Mouse (Mus musculus): ENCODE measurements at regions not wholly inside any gene's neighbourhood (a gene's known extent, or its start where the extent isn't known, plus 50 kb on each side); places are given as distances from the start of the nearest gene placed in this dataset.

DNA sequence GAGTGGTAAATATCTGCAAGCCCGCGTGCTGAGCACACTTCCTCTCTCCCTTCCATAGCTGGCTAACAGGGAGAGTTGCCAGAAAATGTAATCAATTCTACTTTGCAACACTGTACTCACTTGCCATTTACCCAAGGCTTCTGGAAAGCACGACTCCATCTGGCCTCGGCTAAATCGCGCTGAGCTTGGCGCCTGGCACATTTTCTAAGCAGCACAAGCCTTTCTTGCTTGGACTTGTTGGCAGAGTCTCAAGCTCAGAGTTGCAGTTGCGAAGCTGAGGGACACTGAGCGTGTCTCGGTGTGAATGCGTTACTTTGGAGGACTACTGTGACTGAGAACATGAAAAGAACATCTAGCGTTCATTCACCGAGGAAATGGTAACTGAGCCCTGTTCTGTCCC lies 164.9 kb upstream of the Lmcd1 start:
- DNase-seq (ENCODE audit: low spot score in 2 of 2): no peak

DNA sequence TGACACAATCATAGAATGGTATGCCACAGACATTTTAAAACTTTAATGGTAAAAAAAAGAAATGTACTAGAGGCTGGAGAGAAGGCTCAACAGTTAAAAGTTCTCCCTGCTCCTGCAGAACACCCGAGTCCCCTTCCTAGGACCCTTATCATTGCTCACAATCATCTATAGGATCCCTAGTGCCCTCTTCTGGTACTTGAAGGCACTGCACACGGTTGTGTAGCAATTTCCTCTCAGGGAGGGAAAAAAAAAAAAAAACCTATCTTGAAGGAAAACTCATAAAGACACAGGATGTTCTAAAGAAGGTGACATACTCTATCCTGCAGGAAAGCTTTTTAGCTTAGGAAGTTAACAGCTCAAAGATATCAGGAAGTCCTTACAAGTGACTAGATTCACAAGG lies 154.4 kb upstream of the Lmcd1 start:
- DNase-seq (ENCODE audit: low spot score in 2 of 2): no peak

DNA sequence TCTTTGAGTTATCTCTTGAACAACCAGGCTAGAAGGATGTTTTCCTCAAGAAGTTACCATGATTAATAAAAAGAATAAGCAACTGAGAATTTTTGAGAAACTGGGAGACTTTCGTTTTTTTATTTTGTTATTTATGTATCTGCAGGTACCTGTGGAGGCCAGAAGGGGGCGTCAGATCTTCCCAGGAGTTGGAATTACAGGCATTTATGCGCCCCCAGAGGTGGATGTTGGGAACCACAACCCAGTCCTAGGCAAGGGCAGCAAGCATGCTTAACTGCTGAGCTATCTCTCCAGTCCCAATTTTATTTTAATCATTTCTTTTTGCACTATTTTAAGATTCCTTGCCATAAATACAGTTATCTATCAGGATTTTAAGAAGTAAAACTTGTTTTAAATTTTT lies 140.0 kb upstream of the Lmcd1 start:
- DNase-seq (ENCODE audit: low spot score in 2 of 2): no peak

DNA sequence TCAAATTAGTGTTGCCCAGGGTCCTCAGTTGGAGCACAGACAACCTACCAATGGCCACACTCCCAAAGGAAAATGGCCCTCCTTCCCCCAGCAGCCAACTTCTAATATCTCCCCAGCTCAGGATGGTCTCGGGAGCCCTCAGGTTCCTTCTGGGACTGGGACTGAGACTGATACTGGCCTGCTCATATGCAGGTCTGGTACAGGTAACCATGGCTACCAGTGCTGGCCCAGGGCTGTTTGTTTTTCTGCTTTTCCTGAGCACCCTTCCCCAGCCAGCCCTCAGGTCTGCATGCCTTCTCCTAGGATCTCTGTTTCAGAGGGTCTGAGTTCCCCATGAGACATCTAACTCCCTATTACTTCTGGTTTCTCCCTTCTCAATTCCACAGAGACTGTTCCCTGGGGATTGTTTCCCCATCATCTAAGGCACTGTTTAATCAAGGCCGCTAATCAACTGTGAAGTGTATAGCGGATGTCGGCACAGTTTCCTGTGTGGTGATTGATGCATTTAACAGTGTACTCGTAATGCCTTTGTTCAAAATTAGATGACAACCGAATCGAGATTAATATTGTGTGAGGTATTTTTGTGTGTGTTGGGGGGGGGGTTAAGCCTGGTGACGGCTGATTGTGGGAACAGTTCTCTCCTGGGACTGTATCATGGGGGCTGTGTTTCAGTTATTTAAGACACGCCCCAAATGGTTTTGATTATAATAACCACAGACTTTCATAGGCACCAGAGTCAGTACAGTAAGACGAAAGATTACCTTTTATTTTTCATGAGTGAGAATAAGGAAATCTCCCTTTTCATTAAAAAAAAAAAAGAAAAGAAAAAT lies 120.8 kb upstream of the Lmcd1 start:
- DNase-seq (ENCODE audit: low spot score in 2 of 2): no peak

DNA sequence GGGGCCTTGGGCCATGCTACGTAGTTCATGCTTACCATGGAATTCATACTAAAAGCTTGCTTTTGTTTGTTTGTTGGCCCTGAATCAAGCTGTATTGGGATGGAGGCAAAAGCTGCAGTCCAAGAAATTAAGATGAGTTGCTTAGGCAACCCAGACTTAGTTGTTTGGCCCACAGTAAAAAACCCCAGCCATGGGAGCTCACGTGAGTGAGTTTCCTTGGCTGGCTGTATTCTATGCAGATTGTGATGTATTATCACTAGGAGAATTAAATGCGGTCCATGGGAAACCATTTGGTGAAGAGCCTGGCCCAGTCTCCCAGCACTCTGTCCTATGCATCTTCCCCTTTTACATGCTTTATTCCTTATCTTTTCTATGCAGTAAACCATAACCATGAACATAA lies 106.1 kb upstream of the Lmcd1 start:
- no peak for DNase-seq (ENCODE audit: low spot score in 2 of 2)

DNA sequence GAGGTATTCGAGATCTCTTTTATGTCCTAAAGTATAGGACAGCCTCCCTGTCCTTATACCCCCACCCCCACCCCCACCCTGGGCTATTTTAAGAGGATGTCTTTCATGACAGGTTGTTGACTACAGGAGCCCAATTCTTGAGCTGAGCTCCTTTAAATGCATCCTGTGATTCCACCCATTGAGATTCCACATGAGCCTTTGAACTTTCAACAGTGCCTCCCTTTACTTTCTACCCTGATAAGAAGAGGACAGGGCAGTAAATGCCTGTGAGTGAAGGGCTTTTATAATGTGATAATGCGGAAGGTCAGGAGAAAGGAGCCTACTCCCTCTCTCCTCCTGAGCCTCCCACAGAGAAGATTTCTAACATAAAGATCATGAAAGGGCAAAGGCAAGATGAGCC lies 97.2 kb upstream of the Lmcd1 start:
- no peak for DNase-seq (ENCODE audit: low spot score in 2 of 2)

DNA sequence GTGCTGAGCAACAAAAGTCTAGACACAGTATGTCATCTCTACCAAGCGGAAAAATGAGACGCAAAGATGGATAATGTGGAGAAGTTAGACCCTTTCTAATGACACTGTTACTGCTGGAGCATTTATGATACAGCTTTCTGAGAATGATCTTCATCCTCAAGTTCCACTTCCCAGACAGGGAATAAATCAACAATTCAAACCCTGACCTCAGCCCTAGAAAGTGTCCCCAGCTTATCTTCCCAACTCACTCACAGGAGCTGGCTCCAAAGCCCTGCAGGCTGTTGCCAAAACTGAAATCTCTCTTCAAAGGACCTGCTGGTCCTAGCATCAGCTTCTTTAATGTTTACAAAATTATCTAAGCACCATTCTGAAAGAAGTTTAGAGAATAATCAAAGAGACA lies 85.9 kb upstream of the Lmcd1 start:
- DNase-seq (ENCODE audit: low spot score in 2 of 2): no peak

DNA sequence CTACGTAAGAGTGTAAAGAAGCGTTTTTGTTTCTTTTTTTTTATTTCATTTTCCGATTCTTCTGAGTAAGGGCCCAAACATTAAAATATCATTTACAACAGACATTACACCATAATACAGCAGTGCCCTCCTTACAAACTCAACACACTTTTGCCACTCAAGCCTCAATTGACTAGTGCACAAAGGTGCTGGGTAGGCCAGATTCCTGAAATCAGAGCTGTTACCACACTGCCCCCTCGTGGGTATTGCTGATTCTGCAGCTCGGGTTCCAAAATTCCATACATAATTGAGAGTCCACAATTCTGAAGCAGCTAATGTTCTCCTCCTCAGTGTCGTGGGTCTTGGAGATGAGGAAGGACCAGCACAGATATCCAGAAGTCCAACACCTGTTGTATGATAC lies 82.5 kb upstream of the Lmcd1 start:
- no peak for DNase-seq (ENCODE audit: low spot score in 2 of 2)

DNA sequence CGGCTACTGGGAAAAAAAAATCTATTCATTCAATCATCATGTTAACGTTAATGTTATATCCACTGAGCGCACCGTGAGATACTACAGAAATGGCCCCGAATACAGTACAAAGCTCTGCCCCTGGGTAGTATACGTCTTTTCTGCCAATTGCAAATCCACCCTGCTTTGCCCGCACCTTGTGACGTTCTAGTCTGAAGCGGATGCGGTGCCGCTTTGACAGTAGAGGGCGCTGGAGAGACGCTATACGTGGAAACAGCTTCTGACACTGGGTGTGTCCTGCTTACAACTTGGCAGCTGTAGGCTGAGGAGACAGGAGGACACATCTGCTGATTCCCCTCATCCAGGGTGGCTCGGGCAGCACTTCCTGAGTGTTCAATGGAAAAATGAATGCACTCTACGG lies 76.1 kb upstream of the Lmcd1 start:
- peak; percentile 59 to 61 for DNase-seq (ENCODE audit: low spot score in 2 of 2)

DNA sequence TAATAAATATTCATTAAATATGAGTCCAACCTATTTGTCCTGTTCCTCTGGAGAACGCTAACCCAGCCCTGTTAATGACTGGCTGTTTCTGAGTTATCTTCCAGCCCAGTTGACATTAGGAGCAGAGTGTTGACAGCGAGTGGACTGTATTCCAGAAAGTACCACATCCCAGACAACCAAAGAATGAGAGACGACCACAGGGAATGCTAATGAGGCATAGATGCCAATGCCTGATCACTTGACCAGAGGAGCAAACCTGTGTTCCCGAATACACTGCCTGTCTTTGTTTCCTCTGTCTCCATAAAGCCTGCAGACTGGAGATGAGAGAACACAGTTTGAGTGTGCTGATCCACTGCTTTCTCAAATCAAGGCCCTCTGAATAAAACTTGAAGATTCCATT lies 74.3 kb upstream of the Lmcd1 start:
- DNase-seq (ENCODE audit: low spot score in 2 of 2): no peak

DNA sequence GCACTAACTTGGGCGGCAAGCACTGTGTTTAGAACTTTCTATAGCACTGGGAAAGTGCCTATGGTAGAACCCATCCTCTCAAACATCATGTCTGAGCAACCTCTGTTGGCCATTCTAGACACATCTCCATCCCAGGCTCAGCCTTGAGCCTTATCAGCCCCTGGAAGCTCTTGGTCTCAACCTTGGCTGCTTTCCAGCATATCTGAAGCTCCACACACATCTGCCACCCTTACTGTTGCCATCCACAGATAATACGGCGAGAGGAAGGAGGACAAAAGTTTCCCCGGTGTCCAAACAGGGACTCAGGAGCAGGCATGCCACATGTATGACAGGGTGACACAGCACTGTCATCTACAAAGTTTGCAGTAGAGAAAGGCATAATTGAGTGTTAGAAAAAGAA lies 71.4 kb upstream of the Lmcd1 start:
- DNase-seq (ENCODE audit: low spot score in 2 of 2): no peak

DNA sequence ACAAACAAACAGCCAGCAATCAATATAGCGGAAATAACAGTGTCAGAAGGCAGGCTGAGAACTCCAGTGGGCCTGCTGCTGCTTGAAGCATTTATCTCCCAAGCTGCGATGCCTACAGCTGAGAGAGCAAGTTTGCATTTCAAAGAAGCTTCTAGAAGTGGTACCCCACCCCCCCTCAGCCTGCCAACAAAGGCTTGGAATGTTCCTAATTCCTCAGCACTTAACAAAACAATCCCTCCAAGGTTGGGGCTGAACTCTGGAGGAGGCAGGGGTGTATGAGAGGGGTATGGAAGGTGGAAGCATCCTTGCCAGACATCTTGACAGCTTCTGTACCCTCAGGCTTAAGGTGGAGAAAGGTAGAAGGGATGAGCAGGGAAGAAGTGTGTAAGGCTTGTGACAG lies 70.2 kb upstream of the Lmcd1 start:
- no peak for DNase-seq (ENCODE audit: low spot score in 2 of 2)

DNA sequence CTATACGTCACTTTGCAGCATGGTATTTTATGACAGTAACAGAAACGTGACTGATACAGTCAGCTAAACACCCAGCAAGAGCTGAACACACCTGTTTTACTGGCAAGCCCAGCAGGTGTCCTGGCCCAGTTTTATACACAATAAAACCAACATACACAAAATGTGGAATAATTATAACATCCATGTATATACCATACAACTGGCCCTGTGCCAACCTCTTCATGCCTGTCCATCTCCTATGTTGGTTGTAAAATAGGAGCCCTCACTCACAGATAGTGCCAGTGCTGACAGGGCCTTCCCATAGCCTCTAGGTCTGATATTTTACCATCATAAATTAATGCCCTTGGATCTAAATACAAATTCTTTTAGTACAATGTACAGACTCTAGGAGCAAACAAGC lies 68.6 kb upstream of the Lmcd1 start:
- DNase-seq (ENCODE audit: low spot score in 2 of 2): no peak

DNA sequence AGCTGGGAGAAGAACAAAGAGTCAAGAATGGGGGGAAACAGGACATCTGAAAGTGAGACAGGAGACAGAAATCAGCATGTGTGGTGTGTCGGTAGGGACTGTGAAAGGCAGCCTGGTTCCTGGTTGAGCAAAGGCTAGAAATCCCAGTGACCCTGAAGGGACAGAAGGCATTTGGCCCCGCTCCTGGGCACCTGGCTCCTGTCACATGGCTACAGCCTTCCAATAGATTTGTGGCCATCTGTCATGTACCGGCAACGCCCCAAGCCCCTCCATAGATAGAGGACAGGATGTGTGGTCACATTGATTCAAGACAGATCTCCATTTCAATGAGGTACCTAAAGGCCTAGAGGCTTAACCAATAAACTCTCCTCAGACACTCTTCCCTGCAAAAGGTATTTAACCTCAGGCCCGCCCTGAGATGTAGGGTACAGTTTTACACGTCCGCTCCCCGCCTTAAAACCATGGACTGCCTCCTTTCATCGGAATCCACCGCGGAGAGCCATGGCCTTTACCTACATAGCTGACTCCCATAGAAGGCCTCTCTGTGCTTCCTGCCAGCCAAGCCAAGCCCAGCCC lies 68.0 kb upstream of the Lmcd1 start:
- DNase-seq (ENCODE audit: low spot score in 2 of 2): no peak

DNA sequence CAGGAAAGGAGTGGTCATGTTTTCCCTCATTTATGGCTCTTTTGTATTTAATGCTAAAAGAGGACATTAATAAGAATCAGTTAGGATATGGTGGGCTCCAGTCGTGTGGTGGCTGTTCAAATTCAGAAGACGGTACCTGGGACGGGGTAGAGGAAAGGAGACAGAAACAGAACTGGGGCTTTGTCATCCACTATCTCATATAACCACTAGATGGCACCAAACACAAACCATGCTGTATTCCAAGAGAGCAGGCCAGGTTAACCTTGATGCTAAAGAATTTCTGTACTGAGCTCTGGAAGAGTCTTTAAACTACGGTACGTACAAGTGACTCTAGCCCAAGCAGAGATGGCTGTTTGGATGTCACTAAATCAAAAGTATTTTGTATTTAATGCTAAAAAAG lies 66.3 kb upstream of the Lmcd1 start:
- DNase-seq (ENCODE audit: low spot score in 2 of 2): peak; percentile 4 to 7

DNA sequence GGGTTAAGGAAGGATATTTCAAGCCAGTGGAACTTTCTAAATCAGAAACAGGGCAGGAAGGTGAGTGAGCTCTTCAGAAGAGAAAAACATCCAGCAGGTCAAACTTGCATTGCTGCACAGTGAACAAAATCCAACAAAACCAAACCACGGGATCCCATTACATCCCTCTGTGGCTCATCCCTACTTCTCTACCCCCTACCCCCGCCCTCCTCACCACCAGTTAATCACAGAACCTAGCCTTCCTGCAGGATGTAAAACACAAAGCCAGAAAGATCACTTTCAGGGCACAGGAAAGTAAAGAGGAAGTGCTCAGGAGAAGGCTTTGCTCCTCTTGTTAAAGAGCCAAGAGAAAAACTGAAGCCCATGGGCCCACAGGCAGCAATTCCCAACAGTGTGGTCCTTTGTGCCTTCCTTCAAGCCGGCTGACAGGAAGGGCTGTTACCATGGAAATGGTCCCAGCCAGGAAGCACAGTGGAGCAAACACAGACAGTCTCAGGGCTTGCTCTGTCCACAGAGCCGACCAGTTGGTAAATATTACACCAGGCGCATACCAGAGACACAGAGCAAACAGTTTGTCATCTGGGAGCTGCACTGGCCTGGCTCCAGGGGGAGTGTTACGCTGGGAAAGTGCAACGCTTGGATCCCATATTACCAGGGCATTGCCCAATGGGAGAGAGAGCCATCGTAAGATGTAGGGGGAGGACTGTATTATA lies 63.2 kb upstream of the Lmcd1 start:
- no peak for DNase-seq (ENCODE audit: low spot score in 2 of 2)

DNA sequence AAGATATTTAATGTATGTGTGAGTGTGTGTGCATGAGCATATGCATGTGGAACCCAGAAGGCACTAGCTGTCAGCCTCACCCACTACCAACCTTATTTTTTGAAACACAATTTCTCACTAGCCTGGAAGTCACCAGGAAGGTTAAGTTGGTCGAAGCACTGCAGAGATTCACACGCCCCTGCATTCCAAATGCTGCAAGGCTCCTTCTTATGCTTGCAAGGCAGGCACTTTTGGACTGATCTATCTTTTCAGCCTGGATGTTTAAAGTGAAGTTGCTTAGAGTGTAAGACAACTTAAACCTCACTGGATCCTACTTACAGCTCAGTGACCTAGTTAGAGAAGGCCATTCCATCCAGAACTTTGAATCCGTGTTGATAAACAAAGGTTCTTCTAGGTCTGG lies 56.7 kb upstream of the Lmcd1 start:
- no peak for DNase-seq (ENCODE audit: low spot score in 2 of 2)

DNA sequence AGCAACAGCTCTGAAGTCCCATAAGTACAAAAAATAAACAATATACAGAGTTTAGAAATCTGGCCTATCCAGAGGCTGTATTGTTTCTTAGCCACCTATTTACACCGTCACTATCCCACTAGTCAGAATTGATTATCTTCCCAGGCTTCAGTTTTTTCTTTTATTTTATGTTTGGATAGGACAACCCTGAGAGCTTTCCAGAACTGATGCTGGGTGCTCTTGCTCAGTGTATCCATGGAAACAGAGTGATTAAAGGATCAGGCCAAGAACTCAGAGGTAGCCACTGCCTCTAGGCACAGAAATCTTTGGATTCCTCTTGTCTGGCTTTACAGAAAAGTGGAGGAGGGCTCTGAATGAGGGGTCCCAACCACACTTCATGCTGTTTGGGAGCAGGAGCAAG lies 55.3 kb upstream of the Lmcd1 start:
- no peak for DNase-seq (ENCODE audit: low spot score in 2 of 2)

DNA sequence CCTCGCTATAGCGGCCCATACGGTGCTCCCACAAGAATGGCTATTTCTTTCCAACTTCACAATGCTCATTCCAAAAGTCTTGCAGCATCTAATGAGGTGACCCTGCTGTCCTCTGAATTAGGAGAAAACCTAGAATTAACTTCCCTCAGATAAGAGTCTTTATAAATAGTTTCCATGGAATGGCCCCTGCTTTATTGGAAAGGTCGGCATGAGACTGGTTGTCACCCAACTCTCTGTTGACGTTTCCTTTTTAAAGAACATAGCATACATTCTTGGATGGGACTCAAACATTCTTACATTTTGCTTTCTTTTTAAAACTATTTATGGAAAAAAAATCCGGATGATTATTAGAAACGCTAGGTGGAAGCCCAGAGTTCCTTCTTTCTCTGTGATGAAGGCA lies 53.9 kb upstream of the Lmcd1 start:
- DNase-seq (ENCODE audit: low spot score in 2 of 2): no peak

DNA sequence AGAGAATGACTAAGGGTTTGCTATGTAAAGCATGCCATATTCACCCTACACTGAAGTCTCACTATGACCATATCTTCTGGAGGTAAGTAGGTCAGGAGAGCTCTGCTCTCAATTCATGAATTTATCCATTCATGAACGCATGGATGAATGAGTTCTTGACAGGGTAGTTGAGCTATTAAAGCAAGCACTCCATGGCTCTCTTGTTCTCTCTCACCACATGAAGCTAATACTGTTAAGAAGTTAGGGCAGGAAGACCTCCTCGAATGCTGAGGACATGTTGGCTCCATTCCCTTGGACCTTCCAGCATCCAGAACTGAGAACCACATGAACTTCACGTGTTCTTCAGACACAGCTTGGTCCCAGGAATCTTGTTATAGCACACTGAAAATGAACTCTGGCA lies 53.4 kb upstream of the Lmcd1 start:
- DNase-seq (ENCODE audit: low spot score in 2 of 2): no peak

DNA sequence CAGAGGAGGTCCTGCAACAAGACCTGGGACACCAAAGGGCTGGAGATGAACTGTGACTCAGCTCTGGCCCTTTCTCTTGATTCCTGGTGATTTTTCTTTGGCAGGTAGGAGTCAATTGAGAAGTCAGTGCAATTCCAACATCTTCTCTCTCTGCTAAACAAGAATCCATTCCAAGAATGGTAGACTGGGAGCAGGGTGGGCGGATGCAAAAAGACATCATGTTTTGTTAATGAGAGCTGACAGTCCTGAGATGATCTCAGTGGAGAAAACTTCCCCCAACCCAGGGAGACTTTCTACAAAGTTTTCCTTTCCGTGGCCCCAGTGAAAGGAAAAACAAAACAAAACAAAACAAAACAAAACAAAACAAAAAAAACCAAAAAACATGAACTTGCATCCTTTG lies 52.2 kb upstream of the Lmcd1 start:
- no peak for DNase-seq (ENCODE audit: low spot score in 2 of 2)

DNA sequence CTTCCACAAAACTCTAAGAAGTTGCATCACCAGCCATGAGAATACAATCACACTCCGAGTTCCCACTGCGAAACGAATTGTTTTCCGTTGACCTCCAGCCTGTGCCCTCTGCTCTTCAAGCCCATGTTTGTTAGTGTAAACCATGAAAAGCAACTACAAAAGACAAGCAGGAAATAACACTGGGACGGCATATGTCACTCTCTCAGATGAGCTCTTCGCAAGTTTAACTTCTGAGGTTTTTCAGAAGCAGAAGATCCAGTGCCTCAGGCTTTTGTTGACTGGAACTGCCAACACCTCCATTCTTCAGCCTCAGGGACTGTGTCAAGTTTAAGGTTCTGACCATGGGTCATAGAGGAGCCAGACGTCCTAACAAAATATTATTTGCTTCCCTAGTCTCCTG lies 50.2 kb upstream of the Lmcd1 start:
- DNase-seq (ENCODE audit: low spot score in 2 of 2): no peak
